Mouse (Mus musculus) intestine, postnatal 0 days (tissue): ENCODE measurements around the gene Hltf. TPM values are rescaled to one million over a fixed set of nuclear protein-coding genes. Genes with fewer than 3 reads are reported as not detected.

Experiments used
- ATAC-seq: fragments of 200-750 bp; cut with Nextera tagmentation; 2 replicates; pipeline ENCODE4 v1.8.0; 2017; ENCODE audit warnings: mild to moderate bottlenecking, moderate TSS enrichment, moderate library complexity
- H3K27ac ChIP-seq: fragments of 300-500 bp; sonication (generic); 2 replicates; pipeline ENCODE4 v1.5.1; 2014; ENCODE audit warnings: mild to moderate bottlenecking, low read depth, low read length, moderate library complexity
- H3K27me3 ChIP-seq: fragments of 300-500 bp; sonication (generic); replicated peaks from 2 replicates; pipeline ENCODE4 v1.6.1; 2014; ENCODE audit warnings: low read length, mixed read lengths; ENCODE audit not compliant: control insufficient read depth, insufficient read depth
- H3K36me3 ChIP-seq: fragments of 300-500 bp; sonication (generic); 2 replicates; pipeline ENCODE4 v1.6.1; 2014; ENCODE audit warnings: mild to moderate bottlenecking, moderate library complexity; ENCODE audit not compliant: control insufficient read depth, insufficient read depth
- H3K4me1 ChIP-seq: fragments of 300-500 bp; sonication (generic); replicated peaks from 2 replicates; pipeline ENCODE4 v1.6.1; 2014; ENCODE audit warnings: antibody characterized with exemption, low read length, mixed read lengths; ENCODE audit not compliant: control insufficient read depth, insufficient read depth
- H3K4me2 ChIP-seq: fragments of 300-500 bp; sonication (generic); replicated peaks from 2 replicates; pipeline ENCODE4 v1.6.1; 2014; ENCODE audit warnings: low read depth, mild to moderate bottlenecking, moderate library complexity
- H3K4me3 ChIP-seq: fragments of 300-500 bp; sonication (generic); 2 replicates; pipeline ENCODE4 v1.5.1; 2014; ENCODE audit warnings: low read depth, low read length
- H3K9ac ChIP-seq: fragments of 300-500 bp; sonication (generic); 2 replicates; pipeline ENCODE4 v1.6.1; 2014; ENCODE audit warnings: mild to moderate bottlenecking, low read depth, low read length
- H3K9me3 ChIP-seq: fragments of 300-500 bp; sonication (generic); 2 replicates; pipeline ENCODE4 v1.6.1; 2016; ENCODE audit warnings: mixed run types; ENCODE audit not compliant: control insufficient read depth
- CTCF ChIP-seq: sonication (generic); IDR thresholded peaks from 2 replicates; pipeline ENCODE4 v1.5.1; 2016; ENCODE audit warnings: low read depth, mild to moderate bottlenecking, control low read depth, antibody characterized with exemption, moderate library complexity
- WGBS: fragments of 180-500 bp; shearing (Covaris S2); extraction: QIAGEN DNeasy Blood & Tissue Kit; methylation state at CpG from one replicate; pipeline ENCODE4 v1.1.7; 2014; 5-methylcytosine and 5-hydroxymethylcytosine counted together
- polyA plus RNA-seq: library from polyadenylated mRNA; unstranded; fragments of >200 nt; fragmentation: Nextera tagmentation; extraction: Ambion mirVana; gene quantifications from 2 replicates; pipeline ENCODE4 v1.2.1, GENCODE M21; 2015

Hltf gene
- polyA plus RNA-seq, 1 experiment from 2014 or later: 11.1 TPM

DNA sequence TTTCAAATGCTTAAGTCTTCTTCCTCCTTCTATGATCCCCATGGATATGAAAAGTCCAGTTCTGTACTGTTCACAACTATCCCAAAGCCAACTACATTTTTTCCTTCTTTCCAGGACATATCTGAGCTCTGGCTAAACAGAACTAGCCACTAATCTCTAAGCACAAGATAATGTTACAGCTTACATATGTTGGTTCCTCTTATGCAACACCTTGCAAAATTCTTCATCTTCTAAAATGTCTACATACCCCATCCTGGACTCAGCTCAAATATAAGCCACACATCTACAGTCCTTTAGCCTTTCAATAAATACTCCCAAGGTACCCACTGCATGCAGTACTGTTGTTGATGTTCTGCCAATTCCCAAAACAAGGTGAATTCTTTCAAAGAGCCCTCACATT lies 31.1 kb upstream of the Hltf start:
- Histone ChIP-seq H3K27me3 (no peaks in the 10 kb centered on the region), H3K36me3 (peaks cover 43% of the 10 kb centered on the region), H3K9ac (no peak overlapping the region), H3K27ac (no peak overlapping the region), H3K4me2 (no peak overlapping the region), H3K9me3 (no peaks in the 10 kb centered on the region), H3K4me1 (no peaks in the 10 kb centered on the region), H3K4me3 (no peak overlapping the region)
- ATAC-seq: no peak
- no peak for TF ChIP-seq CTCF

DNA sequence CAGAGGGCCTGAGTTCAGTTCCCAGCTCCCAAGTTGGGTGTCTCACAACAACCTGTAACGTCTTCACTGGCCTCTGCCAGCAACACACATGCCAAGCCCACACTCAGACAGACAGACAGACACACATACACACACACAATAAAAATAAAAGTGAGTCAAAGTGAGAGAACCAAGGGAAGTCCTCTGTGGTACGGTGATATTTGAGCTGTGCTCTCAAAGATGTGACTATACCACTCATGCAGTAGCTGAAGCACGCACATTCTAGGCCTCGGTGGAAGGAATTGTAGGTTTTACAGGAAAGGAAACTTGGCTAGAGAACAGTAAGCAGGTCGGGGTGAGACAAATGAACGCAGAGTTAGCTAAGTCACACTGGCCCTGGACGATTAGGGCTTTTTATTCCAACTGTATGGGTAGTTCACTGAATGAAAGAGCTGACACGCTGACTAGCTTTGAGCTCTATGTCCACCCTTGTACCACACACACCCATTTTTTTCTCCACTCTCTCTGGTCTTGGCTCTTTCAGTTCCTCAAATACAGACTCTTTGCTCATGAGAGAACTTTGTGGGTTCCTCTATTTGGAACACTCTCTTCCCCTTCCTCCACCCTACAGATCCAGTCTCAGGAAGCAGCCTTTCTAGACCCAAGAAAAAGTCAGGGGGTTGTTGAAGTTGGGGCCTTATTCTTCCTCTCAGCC lies 30.5 kb upstream of the Hltf start:
- H3K9ac ChIP-seq: no peak overlapping the region
- H3K4me3 ChIP-seq: no peak overlapping the region
- H3K4me2 ChIP-seq: no peak overlapping the region
- TF ChIP-seq CTCF: no peak
- no peak for ATAC-seq
- H3K27me3 ChIP-seq: no peaks in the 10 kb centered on the region
- H3K4me1 ChIP-seq: no peaks in the 10 kb centered on the region
- no peaks in the 10 kb centered on the region for H3K9me3 ChIP-seq
- H3K27ac ChIP-seq: no peak overlapping the region
- WGBS: 86% methylated on average over 8 of the region's 8 CpGs
- H3K36me3 ChIP-seq: peaks cover 43% of the 10 kb centered on the region

DNA sequence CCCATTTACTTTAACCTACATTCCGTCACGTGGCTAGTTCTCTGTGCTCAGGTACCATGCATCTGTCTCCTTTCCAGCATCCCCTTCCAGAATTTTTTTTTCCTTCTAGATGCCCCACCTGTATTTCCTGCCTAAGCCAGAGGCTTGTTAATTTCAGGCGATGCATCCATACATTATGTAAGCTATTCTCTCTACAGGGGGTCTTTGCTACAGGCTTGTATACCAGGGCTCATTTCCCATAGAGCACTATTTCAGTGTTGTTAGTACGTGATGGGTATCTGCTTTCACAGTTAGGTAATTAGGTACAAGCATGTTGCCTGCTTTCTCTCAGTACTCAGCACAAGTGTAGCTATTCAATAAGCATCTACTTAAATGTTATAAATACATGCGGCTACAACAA lies 29.8 kb upstream of the Hltf start:
- Histone ChIP-seq H3K9ac (no peak overlapping the region), H3K4me2 (no peak overlapping the region), H3K27me3 (no peaks in the 10 kb centered on the region), H3K4me1 (no peaks in the 10 kb centered on the region), H3K9me3 (no peaks in the 10 kb centered on the region), H3K27ac (no peak overlapping the region), H3K4me3 (no peak overlapping the region), H3K36me3 (peaks cover 41% of the 10 kb centered on the region)
- WGBS: 94% methylated on average over 5 of the region's 5 CpGs
- no peak for TF ChIP-seq CTCF
- ATAC-seq: no peak

DNA sequence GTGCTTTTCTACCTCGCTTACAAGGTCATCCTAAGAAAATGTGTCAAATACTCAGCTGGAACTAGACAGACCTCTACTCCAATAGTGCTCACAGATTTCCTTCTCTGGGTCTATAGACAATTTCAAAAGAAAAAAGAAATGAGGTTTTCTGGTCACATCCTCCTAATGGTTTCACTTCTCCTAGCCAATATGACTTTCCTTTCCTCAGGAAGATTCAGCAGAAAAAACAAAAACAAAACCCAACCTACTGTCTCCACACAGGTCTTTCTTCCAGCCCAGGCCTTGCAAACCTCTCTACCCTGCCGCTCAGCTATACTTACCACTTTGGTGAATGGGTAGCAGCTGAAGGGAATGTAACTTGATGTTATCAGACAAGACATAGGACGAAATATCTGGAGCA lies 29.0 kb upstream of the Hltf start:
- H3K4me3 ChIP-seq: no peak overlapping the region
- no peak overlapping the region for H3K4me2 ChIP-seq
- H3K9ac ChIP-seq: no peak overlapping the region
- 91% methylated on average over 3 of the region's 3 CpGs for WGBS
- H3K27ac ChIP-seq: no peak overlapping the region
- no peaks in the 10 kb centered on the region for H3K4me1 ChIP-seq
- no peak for TF ChIP-seq CTCF
- H3K9me3 ChIP-seq: no peaks in the 10 kb centered on the region
- peaks cover 33% of the 10 kb centered on the region for H3K36me3 ChIP-seq
- ATAC-seq: no peak
- no peaks in the 10 kb centered on the region for H3K27me3 ChIP-seq

DNA sequence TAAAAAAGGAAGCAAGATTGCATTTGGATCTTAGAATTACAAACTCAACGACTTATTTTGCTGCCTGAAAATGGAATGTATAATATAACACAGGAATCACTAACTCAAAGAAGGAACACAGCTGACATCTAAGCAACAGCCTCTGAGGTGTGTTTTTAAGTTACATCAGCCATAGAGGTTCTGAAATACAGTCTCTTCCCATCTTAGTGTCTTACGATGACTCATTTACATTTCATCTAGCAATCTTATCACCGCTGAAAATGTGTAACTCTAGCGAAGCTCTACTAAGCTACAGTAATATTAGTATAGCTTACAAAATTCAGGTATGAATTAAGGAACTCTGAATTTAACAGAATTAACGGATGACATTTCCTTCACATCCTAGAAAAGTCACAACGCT lies 26.8 kb upstream of the Hltf start:
- Histone ChIP-seq H3K4me2 (no peak overlapping the region), H3K27ac (no peak overlapping the region), H3K9me3 (no peaks in the 10 kb centered on the region), H3K36me3 (peaks cover 14% of the 10 kb centered on the region), H3K4me3 (no peak overlapping the region), H3K9ac (no peak overlapping the region), H3K27me3 (no peaks in the 10 kb centered on the region), H3K4me1 (no peaks in the 10 kb centered on the region)
- no peak for ATAC-seq
- TF ChIP-seq CTCF: no peak
- 90% methylated on average over 6 of the region's 6 CpGs for WGBS

DNA sequence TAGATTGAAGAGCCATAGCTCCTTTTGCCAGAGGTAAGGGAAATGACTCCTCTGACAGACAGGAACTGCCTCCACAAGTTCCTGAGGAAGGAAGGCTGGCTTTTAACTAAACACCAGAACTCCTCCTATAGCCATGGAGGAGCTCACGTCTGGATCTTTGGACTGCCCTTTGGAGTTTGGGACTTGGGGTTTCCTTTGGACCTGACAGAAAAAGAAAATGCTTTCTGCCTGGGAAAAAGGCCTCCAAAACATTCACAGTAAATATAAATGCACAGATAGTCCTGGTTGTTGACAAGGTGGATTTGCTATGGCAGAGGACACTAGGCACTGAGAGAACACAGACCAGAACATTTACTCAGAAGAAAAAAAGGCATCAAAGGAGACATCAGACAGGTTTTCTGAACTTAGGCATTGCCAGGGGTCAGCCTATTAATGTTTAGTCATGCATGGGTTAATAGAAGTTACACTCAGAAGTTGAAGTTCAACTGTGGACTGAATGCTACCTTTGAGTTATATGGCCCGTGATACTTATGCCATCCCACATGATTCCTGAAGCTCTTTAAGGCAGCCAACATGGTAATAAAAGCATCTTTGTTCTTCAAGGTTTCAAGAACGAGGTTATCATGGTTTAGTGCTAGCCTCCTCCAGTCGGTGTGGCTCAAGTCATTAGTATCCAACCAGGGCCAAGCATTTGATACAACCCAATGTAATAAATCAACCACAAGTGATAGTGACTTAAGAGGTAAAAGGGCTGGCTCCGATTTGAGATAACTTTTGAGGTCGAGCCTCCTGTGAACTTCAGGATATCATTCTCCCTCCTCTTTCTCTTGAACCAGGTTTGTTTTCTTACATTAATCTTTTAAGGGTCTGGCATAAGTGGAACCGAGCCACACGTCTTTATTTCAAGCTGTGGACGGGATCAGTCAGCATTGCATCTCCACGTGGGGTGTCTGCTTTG lies 23.6 kb upstream of the Hltf start:
- no peaks in the 10 kb centered on the region for H3K27me3 ChIP-seq
- 7% methylated on average over 10 of the region's 10 CpGs for WGBS
- ATAC-seq: 0 out of 2 replicates have a peak, but pooled peaks have one; percentile 10
- H3K4me2 ChIP-seq: peak overlapping the region; percentile 77
- H3K4me1 ChIP-seq: no peaks in the 10 kb centered on the region
- H3K9me3 ChIP-seq: no peaks in the 10 kb centered on the region
- H3K36me3 ChIP-seq: no peaks in the 10 kb centered on the region
- no peak overlapping the region for H3K9ac ChIP-seq
- peak overlapping the region; percentile 68 for H3K4me3 ChIP-seq
- TF ChIP-seq CTCF: no peak
- peak overlapping the region; percentile 68 for H3K27ac ChIP-seq
